Mouse (Mus musculus): ENCODE results near the gene Cnot6. TPM values are rescaled to one million over a fixed set of nuclear protein-coding genes. Genes with fewer than 3 reads are reported as not detected.

Cnot6 gene
- 14.2 and 28.8 TPM in 2 replicates for polyA plus RNA-seq (2012; ENCODE audit: low replicate concordance)

DNA sequence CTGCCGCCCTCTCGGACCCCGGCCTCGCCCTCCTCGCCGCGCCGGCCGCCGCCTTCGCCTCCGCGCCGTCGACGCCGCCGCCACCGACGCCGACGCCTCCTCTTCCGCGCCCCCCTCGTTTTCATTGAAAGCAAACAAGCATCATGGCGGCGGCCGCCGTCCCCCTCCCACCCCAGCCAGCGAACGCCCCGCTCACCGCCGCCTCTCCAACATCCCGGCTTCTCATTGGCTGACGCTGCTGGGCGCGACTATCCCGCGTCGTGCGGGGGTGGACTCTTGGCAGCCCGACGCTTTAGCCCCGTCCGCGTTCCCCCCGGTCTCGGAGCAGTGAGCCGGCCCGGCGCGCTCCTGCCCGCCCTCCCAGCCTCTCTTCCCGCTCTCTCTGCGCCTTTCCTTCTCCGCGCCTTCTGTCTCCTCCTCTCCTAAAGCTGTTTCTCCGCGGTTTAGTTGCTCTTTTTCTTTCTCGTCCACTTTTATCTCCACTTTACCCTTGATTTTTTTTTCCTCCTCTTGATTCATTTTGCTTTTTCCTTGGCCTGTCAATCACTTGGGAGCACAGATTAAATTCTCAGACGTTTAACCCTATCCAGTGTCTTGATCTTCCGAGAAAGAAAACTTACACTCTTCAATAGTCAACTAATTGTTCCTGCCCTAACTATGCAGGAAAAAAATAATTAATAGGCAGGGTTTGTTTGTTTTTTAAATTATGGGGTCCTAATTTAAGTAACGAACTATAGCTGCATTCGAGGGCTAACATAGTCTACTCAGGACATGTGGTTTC is at the start of gene Cnot6:
Gene Cnot6, minus strand, starts transcription at position 169 of the 781 bp plus-strand sequence.

DNA sequence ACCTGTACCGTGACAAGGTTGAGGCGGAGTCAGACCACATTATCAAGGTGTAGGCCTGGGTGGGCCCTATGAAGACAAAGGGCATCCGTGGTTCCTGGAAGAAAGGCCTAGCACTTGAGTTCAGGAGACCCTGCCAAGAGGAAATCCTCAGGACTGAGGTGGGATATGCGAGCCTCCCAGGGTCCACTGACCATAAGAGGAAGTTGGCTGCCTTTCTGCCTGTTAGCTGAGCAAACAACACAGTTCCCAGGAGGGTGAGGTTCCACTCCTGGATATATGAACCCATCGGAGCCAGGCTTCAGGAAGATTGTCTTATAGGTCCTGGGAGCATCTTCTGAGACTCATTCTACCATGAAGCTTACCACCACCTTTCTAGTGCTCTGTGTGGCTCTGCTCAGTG is 49.2 kb downstream of the Cnot6 start, which contains the start of gene Scgb3a1:
Gene Scgb3a1, plus strand, starts transcription at position 301 of the 400 bp plus-strand sequence.

Other genes starting within 250 kb of the Cnot6 start
- not detected in 2 replicates for gene Olfr1386, start 247.7 kb downstream of the Cnot6 start, polyA plus RNA-seq (2012; ENCODE audit: low replicate concordance)
- not detected in 2 replicates for gene Olfr1385, start 223.7 kb downstream of the Cnot6 start, polyA plus RNA-seq (2012; ENCODE audit: low replicate concordance)
- not detected in 2 replicates for gene Olfr1384, start 206.0 kb downstream of the Cnot6 start, polyA plus RNA-seq (2012; ENCODE audit: low replicate concordance)
- gene Olfr1383, start 193.1 kb downstream of the Cnot6 start, polyA plus RNA-seq (2012; ENCODE audit: low replicate concordance) = not detected in 2 replicates
- gene Olfr1382, start 184.5 kb downstream of the Cnot6 start, polyA plus RNA-seq (2012; ENCODE audit: low replicate concordance) = not detected in 2 replicates
- gene Olfr1381, start 169.3 kb downstream of the Cnot6 start, polyA plus RNA-seq (2012; ENCODE audit: low replicate concordance) = not detected in 2 replicates
- gene Olfr1380, start 155.8 kb downstream of the Cnot6 start, polyA plus RNA-seq (2012; ENCODE audit: low replicate concordance) = not detected in 2 replicates
- gene Flt4, start 103.5 kb downstream of the Cnot6 start, polyA plus RNA-seq (2012; ENCODE audit: low replicate concordance) = 0.18 and 1.1 TPM in 2 replicates
- not detected in 2 replicates for gene Scgb3a1, start 49.1 kb downstream of the Cnot6 start, polyA plus RNA-seq (2012; ENCODE audit: low replicate concordance)
- gene Gfpt2, start 81.5 kb upstream of the Cnot6 start, polyA plus RNA-seq (2012; ENCODE audit: low replicate concordance) = not detected in 2 replicates
- gene Mapk9, start 134.0 kb upstream of the Cnot6 start, polyA plus RNA-seq (2012; ENCODE audit: low replicate concordance) = 11.5 and 13.7 TPM in 2 replicates
- gene Rasgef1c, start 189.1 kb upstream of the Cnot6 start, polyA plus RNA-seq (2012; ENCODE audit: low replicate concordance) = 0.05 and 0.13 TPM in 2 replicates